Mouse (Mus musculus): Measurements from ENCODE around the gene Pacsin1.

DNA sequence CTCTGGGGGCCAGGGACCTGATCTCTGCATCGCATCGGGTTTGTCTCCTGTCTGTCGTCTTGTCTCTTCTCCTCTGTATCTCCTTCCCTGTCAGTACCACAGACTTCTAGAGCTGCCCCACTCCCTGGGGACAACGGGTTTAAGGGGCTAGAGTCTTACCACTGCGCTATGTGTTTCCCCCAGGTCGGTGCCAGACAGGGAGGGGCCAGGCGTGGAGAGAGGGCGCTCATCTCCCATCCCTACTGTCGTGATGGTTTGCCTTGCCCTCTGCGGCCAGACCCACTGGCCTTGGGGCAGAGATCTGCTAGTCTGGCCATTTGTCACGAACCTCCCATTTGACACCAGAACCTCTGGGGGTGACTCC lies 30.2 kb downstream of the Pacsin1 start:
- TF ChIP-seq CTCF (IDR thresholded peaks at IDR 0.05): no peak
- TF ChIP-seq EP300 (IDR thresholded peaks at IDR 0.05; ENCODE audit: insufficient read depth, low read depth, low read length): no peak
- TF ChIP-seq POLR2A (IDR thresholded peaks at IDR 0.05; ENCODE audit: insufficient read depth, low read depth, low read length): no peak
